Mouse (Mus musculus) embryonic fibroblast, embryonic 13.5 days (primary cell): ENCODE results near the gene Abcd3. TPM values are rescaled to one million over a fixed set of nuclear protein-coding genes. Genes with fewer than 3 reads are reported as not detected.

Experiments used
- H3K27ac ChIP-seq: 2 replicates; pipeline ENCODE4 v1.5.1; 2012; ENCODE audit warnings: low read length, control low read depth, inconsistent platforms; ENCODE audit not compliant: insufficient read depth
- H3K4me1 ChIP-seq: 2 replicates; pipeline ENCODE4 v1.6.1; 2011; ENCODE audit warnings: low read length; ENCODE audit not compliant: control insufficient read depth, insufficient read depth
- H3K4me3 ChIP-seq: 2 replicates; pipeline ENCODE4 v1.5.1; 2011; ENCODE audit warnings: mild to moderate bottlenecking, control low read depth, low read length; ENCODE audit not compliant: insufficient read depth
- CTCF ChIP-seq: IDR thresholded peaks from 2 replicates; pipeline ENCODE4 v1.5.1; 2011; ENCODE audit warnings: mild to moderate bottlenecking, control low read depth, low read length, moderate library complexity, borderline replicate concordance; ENCODE audit not compliant: insufficient read depth
- POLR2A ChIP-seq: IDR thresholded peaks from 2 replicates; pipeline ENCODE4 v1.6.1; 2011; ENCODE audit warnings: low read depth, mild to moderate bottlenecking, control low read depth, low read length, moderate library complexity
- polyA plus RNA-seq: library from polyadenylated mRNA; stranded (reverse); fragments of >200 nt; gene quantifications from 2 replicates; pipeline ENCODE4 v1.2.4, GENCODE M21; 2011; ENCODE audit warnings: low read depth; ENCODE audit not compliant: missing spikeins, insufficient read length

Gene Abcd3
- polyA plus RNA-seq, 1 experiment = 48.5 TPM

DNA sequence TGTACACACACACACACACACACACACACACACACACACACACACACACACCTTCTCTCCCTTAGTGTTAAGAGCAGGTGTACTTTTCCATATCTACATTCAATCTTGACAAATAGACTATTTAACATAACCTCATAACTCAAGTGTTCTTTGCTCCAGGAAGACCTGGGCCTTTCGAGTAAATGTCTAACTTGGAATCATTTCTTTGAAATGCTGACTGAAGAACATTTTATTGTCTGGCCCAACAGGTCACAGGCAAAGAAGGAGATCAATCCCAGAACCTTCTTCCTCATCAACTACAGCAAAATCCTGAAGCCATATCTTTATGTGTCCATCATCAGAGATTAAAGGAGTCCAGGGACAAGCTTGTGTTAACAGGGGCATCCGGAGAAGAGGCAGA, 100.6 kb downstream of the Abcd3 start:
- Histone ChIP-seq H3K4me3 (no peak overlapping the region), H3K4me1 (no peaks in the 10 kb centered on the region; the same call in 1 of the 2 replicates), H3K27ac (no peak overlapping the region)
- TF ChIP-seq POLR2A = no peak
- no peak for TF ChIP-seq CTCF

DNA sequence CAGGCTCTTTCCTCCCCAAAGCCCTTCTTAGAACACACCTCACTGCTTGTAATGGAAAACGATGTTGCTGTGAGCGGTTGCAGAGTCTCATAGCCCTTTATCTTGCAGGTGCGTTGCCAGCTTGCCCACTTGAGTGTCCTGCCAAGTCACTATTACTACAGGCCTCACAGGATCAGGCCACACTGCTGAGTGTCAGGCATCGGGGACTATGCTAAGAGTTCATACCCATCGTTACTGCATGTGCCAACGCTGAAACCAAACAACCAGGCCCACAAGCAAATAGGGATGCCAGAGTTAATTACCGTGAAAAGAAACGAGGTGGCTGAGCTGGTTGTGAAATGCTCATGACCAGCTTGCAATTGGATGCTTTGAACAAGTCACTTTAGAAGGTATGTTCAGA, 101.3 kb downstream of the Abcd3 start:
- Histone ChIP-seq H3K4me1 (no peaks in the 10 kb centered on the region; the same call in 1 of the 2 replicates), H3K4me3 (no peak overlapping the region), H3K27ac (no peak overlapping the region)
- TF ChIP-seq POLR2A = no peak
- no peak for TF ChIP-seq CTCF

DNA sequence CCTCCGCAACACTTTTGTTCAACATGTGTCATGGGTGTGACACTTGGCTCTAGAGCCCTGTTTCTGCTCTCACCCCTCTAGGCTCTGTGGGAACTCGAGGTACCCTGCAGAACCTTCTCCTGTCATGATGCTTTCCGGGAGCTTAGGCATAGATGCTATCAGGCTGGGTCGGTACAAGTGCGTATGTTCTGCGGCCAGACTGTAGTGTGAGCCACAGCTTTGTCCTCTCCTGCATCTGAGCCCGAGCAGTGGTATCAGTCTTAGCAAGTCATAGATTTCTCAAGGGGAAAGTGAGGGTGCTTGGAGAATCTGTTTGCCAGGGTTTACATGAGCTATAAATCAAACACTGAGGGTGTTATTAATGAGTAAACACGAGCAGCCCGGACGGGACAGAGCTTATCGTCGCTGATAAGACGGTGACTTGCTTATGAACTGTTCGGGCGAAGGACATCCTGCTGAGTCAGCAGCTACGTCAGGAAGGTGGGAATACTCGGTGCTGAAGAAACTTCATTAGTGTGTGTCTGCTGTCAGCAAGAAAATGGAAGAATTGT, 101.9 kb downstream of the Abcd3 start:
- TF ChIP-seq POLR2A (no peak), CTCF (no peak)
- Histone ChIP-seq H3K4me3 (no peak overlapping the region), H3K27ac (no peak overlapping the region), H3K4me1 (no peaks in the 10 kb centered on the region; the same call in 1 of the 2 replicates)

DNA sequence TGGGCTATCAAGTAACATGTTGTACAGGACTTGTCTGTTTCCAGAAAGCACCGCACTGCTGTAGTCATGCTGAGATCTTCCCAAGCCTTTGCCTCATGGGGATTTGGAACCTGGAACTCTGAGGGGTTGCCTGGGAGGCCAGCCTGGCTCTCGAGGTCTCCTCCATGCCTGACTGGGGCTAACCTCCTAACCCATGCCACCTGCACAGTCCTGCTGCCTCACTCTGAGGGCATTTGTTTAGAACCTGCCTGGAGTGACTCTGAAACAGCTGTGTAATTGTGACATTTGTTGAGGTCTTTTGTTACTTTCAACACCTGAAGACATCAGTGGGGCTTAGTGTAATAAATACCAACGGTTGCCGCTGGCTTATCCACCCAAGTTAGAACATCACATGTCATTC, 102.9 kb downstream of the Abcd3 start:
- Histone ChIP-seq H3K27ac (peak overlapping the region; percentile 48), H3K4me3 (no peak overlapping the region), H3K4me1 (peaks cover 1% of the 10 kb centered on the region; the same call in 1 of the 2 replicates)
- TF ChIP-seq CTCF (no peak), POLR2A (no peak)

DNA sequence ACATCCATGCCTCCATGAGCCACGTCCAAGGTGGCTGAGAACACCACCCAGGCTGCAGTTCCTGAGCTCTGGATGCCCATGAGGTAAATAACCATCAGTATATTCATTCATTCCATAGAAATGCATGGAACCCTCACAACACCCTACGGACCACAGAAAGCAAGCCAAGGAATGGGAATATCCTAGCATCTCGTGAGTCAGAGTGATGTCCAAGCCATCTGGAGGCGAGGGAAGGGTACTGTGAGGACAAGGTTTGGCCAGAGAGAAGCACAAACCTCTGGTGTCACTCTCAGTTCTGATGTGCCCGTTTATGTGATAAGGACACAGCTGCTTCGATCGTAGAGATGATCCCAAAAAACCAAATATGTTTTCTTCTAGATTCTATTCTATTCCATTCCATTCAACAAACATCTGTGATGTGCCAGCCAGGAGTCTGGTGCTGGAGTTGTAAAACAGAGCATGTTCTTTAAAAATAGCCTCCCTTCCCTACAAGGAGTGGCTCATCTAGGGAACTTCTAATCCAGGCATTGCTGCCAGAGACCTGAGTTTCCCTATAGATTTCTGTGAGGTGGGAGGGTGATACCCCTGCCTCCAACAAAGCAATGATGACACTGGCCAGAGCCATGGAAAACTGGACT, 104.1 kb downstream of the Abcd3 start:
- Histone ChIP-seq H3K4me3 (no peak overlapping the region), H3K4me1 (peaks cover 10% of the 10 kb centered on the region), H3K27ac (peak overlapping the region; percentile 56)
- TF ChIP-seq POLR2A = no peak
- no peak for TF ChIP-seq CTCF

Other genes with a start within 250 kb of the Abcd3 start
- gene 4930432M17Rik, start 144.5 kb downstream of the Abcd3 start, polyA plus RNA-seq = not detected in 2 replicates
- gene F3, start 91.8 kb downstream of the Abcd3 start, polyA plus RNA-seq = 168 and 276 TPM in 2 replicates
- gene Arhgap29, start 137.2 kb upstream of the Abcd3 start, polyA plus RNA-seq = 144 and 147 TPM in 2 replicates
- 0.68 and 0.80 TPM in 2 replicates for gene Abca4, start 229.1 kb upstream of the Abcd3 start, polyA plus RNA-seq